Mouse (Mus musculus) embryonic fibroblast, embryonic 13.5 days (primary cell): Measurements from ENCODE around the gene Erc2.

Source experiments
- CTCF ChIP-seq: IDR thresholded peaks from 2 replicates; pipeline ENCODE4 v1.5.1; 2011; ENCODE audit warnings: mild to moderate bottlenecking, control low read depth, low read length, moderate library complexity, borderline replicate concordance; ENCODE audit not compliant: insufficient read depth
- POLR2A ChIP-seq: IDR thresholded peaks from 2 replicates; pipeline ENCODE4 v1.6.1; 2011; ENCODE audit warnings: low read depth, mild to moderate bottlenecking, control low read depth, low read length, moderate library complexity

- TF ChIP-seq POLR2A (no peak), CTCF (no peak)
Observed at GRCm38 (mm10) chr14:28068021-28068420, 445.8 kb downstream of the Erc2 start.
